Mouse (Mus musculus): ENCODE measurements around the gene Htatsf1. TPM values are rescaled to one million over a fixed set of nuclear protein-coding genes. Genes with fewer than 3 reads are reported as not detected.

Gene Htatsf1
- polyA plus RNA-seq (2012; rRNA removed) = 39.5 and 42.5 TPM in 2 replicates

DNA sequence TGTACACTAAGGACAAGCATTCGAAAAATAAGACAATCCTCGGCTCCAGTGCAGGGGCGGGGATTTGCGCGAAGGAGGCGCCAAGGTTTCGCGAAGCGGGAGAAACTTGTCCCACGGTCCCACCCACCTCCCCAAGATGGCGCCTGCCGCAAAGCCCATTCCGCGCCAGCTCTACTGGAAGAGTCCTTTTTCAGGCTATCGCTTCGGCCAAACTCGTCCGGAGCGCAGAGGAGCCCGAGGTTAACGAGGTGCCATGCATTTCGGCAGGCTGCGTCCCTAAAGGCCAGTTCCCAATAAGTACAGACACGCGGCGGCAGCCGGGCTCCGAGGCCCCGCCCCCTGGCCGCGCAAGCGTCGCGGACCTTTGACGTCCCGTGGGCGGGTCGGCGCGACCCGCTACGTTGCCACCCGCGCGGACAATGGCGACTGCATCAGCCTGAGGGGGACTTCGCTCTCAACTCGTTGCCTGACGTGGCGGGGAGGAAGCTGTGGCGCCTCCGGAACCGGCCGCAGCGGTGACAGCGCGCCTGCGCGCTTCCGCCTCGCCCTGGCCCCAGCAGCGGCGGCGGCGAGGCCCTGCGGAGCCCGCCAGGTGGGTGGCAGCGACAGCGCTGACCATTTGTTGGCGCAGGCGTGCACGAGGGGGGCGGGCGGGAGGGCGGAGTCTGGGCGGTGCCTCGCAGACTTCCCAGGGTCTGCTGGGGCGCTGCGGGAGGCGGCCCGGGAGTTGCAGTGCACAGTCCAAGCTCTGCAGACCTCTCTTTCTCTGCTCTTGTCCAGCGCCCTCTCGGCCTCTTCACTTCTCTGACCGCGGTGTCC, at the start of gene Htatsf1:
TSS of gene Htatsf1 (plus strand) at position 410 of the 819 bp plus-strand sequence.

DNA sequence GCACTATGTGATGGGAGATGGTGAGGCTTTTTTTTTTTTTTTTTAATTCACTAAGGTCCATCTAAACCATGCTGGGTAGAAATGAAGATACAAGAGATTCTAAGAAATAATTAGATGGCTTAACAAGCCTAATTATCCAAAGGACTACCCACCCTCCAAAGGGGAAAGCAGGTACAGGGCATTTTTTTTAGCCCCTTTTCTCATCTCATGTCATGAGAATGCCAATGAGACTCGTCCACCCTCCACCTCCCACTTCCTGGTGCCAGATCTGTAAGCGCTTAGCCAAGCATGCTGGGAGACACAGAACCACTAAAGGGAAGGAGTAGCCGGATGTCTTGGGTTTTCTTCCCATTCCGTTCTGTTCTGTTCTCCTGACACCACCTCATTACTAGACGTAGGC, 10.6 kb upstream of the Htatsf1 start, which contains the start of gene Brs3:
TSS of gene Brs3 (plus strand) at position 301 of the 400 bp plus-strand sequence.

GRCm38 (mm10) chrX:57087806-57088205, 34.4 kb downstream of the Htatsf1 start, which contains the start of gene Vgll1:
Vgll1 (plus strand) TSS chrX:57088106.

Other genes starting within 250 kb of the Htatsf1 start
- 0.17 and 0.21 TPM in 2 replicates for gene Map7d3, start 231.3 kb upstream of the Htatsf1 start, polyA plus RNA-seq (2012; rRNA removed)
- gene Adgrg4, start 183.4 kb upstream of the Htatsf1 start, polyA plus RNA-seq (2012; rRNA removed) = not detected in 2 replicates
- gene Brs3, start 10.5 kb upstream of the Htatsf1 start, polyA plus RNA-seq (2012; rRNA removed) = 0.48 and 0.69 TPM in 2 replicates
- 0.22 TPM in 1 of 2 replicates, not detected in the other for gene Vgll1, start 34.5 kb downstream of the Htatsf1 start, polyA plus RNA-seq (2012; rRNA removed)
- not detected in 2 replicates for gene Cd40lg, start 158.6 kb downstream of the Htatsf1 start, polyA plus RNA-seq (2012; rRNA removed)